Mouse (Mus musculus) brain, embryonic 14.5 days (tissue): ENCODE data around the gene Hsdl2.

ENCODE experiments used
- CTCF ChIP-seq: fragments of 200-500 bp; IDR thresholded peaks from 2 replicates; pipeline ENCODE4 v1.5.1; 2012; ENCODE audit warnings: inconsistent platforms, mild to moderate bottlenecking, moderate library complexity, borderline replicate concordance; ENCODE audit not compliant: insufficient read depth, insufficient read length; ENCODE audit errors: extremely low read depth
- POLR2A ChIP-seq: fragments of 200-500 bp; IDR thresholded peaks from 2 replicates; pipeline ENCODE4 v1.6.1; 2012; ENCODE audit warnings: mild to moderate bottlenecking, inconsistent platforms, borderline replicate concordance; ENCODE audit not compliant: poor library complexity, insufficient read depth, insufficient read length, severe bottlenecking; ENCODE audit errors: extremely low read depth

DNA sequence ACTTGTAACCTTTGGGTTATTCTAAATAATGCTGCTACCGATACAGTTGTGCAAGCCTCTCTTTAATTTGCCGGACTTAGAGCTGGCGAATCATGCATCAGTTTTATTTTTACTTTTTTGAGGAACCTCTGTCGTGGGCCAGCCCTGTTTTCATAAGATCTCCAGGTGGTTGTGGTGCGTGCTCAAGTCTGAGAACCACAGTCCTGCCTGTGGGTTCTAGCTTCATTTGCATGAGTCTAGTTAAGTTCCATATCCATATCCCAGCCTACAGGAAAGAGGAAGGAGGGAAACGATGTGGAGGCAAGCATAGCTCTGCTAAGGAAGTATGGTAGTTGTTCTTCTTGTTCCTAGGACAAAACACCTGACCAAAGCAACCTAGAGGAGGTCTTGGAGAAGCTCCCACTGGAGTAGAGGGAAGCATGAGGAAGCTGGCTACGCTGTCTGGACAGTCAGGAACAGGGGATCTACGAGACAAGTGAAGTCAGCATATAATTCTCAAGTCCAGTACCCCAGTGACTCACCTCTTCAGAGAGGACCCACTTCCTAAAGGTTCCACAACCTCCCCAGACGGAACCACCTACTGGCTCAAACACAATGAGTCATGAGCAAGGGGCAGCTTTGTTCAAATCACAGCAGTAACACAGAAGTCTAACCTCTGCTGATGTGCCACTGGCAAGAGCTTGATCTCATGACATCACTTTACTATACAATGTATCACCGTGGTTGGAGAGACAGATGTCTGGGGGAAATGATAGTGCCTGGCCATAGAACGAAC lies 6.0 kb upstream of the Hsdl2 start:
- TF ChIP-seq CTCF = no peak
- TF ChIP-seq POLR2A = no peak
